Mouse (Mus musculus) hematopoietic stem cell, adult 5-6 weeks (primary cell): ENCODE measurements around the gene Olfr1489. TPM values are rescaled to one million over a fixed set of nuclear protein-coding genes. Genes with fewer than 3 reads are reported as not detected.
"Not testable (repeated sequence)": the region's sequence is repeated elsewhere in the genome, so short reads cannot be mapped to it uniquely, and the experiment has no call there.

ENCODE experiments used
- ATAC-seq, 2 experiments: fragments of 125-278 bp in 1 of 2; replicated peaks in 1 of 2; 2 replicates each; pipeline ENCODE4 v1.8.0; 2016 to 2017; ENCODE audit warnings: inconsistent platforms in 2 of 2, mild to moderate bottlenecking in 2 of 2, moderate number of reproducible peaks in 2 of 2, low read depth in 1 of 2, moderate TSS enrichment in 1 of 2; ENCODE audit not compliant: low FRiP score in 2 of 2, poor library complexity in 2 of 2, severe bottlenecking in 2 of 2, insufficient read depth in 1 of 2, low TSS enrichment in 1 of 2
- total RNA-seq: library from RNA; stranded (forward); fragments of 172-1452, 232-1000 nt; gene quantifications from 2 replicates; pipeline ENCODE4 v1.2.3, GENCODE M21; 2017

Olfr1489 gene
- total RNA-seq: not detected in 2 replicates

DNA sequence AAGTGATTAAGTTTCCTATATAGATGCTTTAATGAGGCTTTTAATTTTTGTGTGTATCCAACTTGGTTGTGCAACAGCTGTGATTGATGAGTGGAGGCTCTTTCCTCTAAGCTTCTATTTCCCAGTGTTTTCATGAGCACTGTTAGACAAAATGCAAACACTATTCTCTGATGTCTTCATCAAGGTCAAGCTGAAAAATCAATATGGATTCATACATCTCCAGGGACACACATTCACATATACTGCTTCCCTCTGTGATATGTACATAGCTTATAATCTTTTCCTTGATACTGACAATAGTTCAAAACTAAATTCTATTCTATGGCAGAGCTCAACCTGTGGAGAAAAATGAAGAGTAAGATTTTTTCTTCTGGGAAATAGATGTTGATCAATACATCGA is at the start of gene Olfr1489:
Gene Olfr1489 (plus strand): TSS at position 301 of the 400 bp plus-strand sequence.
- no peak for ATAC-seq

GRCm38 (mm10) chr19:13583211-13583610 is 48.2 kb upstream of the Olfr1489 start, which contains the start of gene Olfr1484:
Gene Olfr1484, plus strand, starts transcription at chr19:13583511.
- no peak for ATAC-seq

DNA sequence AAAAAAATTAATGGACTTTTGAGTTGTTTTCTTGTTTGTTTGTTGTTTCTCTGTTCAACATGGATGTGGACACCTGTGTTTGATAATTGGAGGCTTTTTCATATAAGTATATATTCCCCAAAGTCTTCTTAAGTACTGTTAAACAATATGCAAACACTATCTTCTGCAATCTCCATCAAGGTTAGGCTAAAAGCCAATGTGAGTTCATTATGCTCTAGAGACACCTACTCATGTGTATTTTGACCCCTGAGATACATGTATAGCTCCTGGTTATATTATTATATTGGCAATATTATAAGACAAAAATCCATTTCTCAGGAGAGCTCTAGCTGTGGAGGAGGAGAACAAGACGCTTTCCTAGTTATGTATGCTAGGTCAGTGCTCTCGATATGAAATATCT is 14.3 kb upstream of the Olfr1489 start, which contains the start of gene Olfr1487:
Gene Olfr1487 (plus strand): TSS at position 301 of the 400 bp plus-strand sequence.
- ATAC-seq: not testable (repeated sequence)

- ATAC-seq: no peak
These were observed 19.4 kb downstream of the Olfr1489 start, which contains the start of gene Olfr1490 for GRCm38 (mm10) chr19:13650791-13651190. Gene Olfr1490, plus strand, starts transcription at chr19:13651091.

Other genes with a start within 250 kb of the Olfr1489 start
- gene Olfr1469, start 223.8 kb upstream of the Olfr1489 start, total RNA-seq: not detected in 2 replicates
- not detected in 2 replicates for gene Olfr1471, start 188.2 kb upstream of the Olfr1489 start, total RNA-seq
- gene Olfr1472, start 175.5 kb upstream of the Olfr1489 start, total RNA-seq: not detected in 2 replicates
- gene Olfr1474, start 162.1 kb upstream of the Olfr1489 start, total RNA-seq: not detected in 2 replicates
- not detected in 2 replicates for gene Olfr1475, start 151.4 kb upstream of the Olfr1489 start, total RNA-seq
- not detected in 2 replicates for gene Olfr1477, start 131.1 kb upstream of the Olfr1489 start, total RNA-seq
- not detected in 2 replicates for gene Olfr1480, start 103.7 kb upstream of the Olfr1489 start, total RNA-seq
- gene Olfr1484, start 48.1 kb upstream of the Olfr1489 start, total RNA-seq: not detected in 2 replicates
- gene Olfr1487, start 14.2 kb upstream of the Olfr1489 start, total RNA-seq: not detected in 2 replicates
- not detected in 2 replicates for gene Olfr1490, start 19.5 kb downstream of the Olfr1489 start, total RNA-seq
- not detected in 2 replicates for gene Olfr1491, start 65.6 kb downstream of the Olfr1489 start, total RNA-seq
- not detected in 2 replicates for gene Olfr1493-ps1, start 91.7 kb downstream of the Olfr1489 start, total RNA-seq
- not detected in 2 replicates for gene Olfr1494, start 108.1 kb downstream of the Olfr1489 start, total RNA-seq
- gene Olfr1495, start 133.0 kb downstream of the Olfr1489 start, total RNA-seq: not detected in 2 replicates
- not detected in 2 replicates for gene Olfr1496, start 146.3 kb downstream of the Olfr1489 start, total RNA-seq
- gene Olfr1497, start 166.6 kb downstream of the Olfr1489 start, total RNA-seq: not detected in 2 replicates
- not detected in 2 replicates for gene Olfr1499, start 187.8 kb downstream of the Olfr1489 start, total RNA-seq
- gene Olfr1500, start 198.9 kb downstream of the Olfr1489 start, total RNA-seq: not detected in 2 replicates
- not detected in 2 replicates for gene Olfr1501, start 219.1 kb downstream of the Olfr1489 start, total RNA-seq
- gene Olfr1502, start 230.2 kb downstream of the Olfr1489 start, total RNA-seq: not detected in 2 replicates